Mouse (Mus musculus) gastrocnemius, adult 2 months (tissue): Measurements from ENCODE around the gene Sel1l. TPM values are rescaled to one million over a fixed set of nuclear protein-coding genes. Genes with fewer than 3 reads are reported as not detected.

Experiments used
- DNase-seq: peaks from one replicate; pipeline ENCODE4 v3.0.0; 2022
- H3K27ac ChIP-seq: fragments of 200-600 bp; 2 replicates; pipeline ENCODE4 v1.8.1; 2022; ENCODE audit warnings: mild to moderate bottlenecking
- H3K4me3 ChIP-seq: fragments of 200-600 bp; 2 replicates; pipeline ENCODE4 v1.8.1; 2022; ENCODE audit warnings: mild to moderate bottlenecking, moderate library complexity
- CTCF ChIP-seq: fragments of 200-600 bp; IDR thresholded peaks from 2 replicates; pipeline ENCODE4 v1.8.1; 2022; ENCODE audit warnings: antibody characterized with exemption, mild to moderate bottlenecking, moderate library complexity
- intact Hi-C: fragments of 180-260 bp; cut with DNase I; formaldehyde crosslinking; loops from one replicate; pipeline ENCODE4 v1.15.1; 2025
- microRNA-seq: library from miRNA; unstranded; fragments of <30 nt; microRNA quantifications from one replicate; pipeline ENCODE4 v1.2.0, GENCODE M21; 2021
- total RNA-seq, 2 experiments: library from RNA; stranded (reverse); gene quantifications; 2 replicates each; pipeline ENCODE4 v1.2.3; 2021

Gene Sel1l
- total RNA-seq, 2 experiments from 2014 or later = 40.8 to 53.3 TPM

GRCm38 (mm10) chr12:91765504-91765903 lies 83.5 kb downstream of the Sel1l start:
- TF ChIP-seq CTCF = no peak
- peak overlapping the region; percentile 88 for H3K27ac ChIP-seq
- H3K4me3 ChIP-seq = peak overlapping the region; percentile 44
- DNase-seq = no peak
- intact Hi-C loops = no loop called here

- Histone ChIP-seq H3K27ac (peak overlapping the region; percentile 88; the same call in 1 of the 2 replicates), H3K4me3 (peak overlapping the region; percentile 44; the same call in 1 of the 2 replicates)
- DNase-seq = no peak
- intact Hi-C loops = no loop called here
- no peak for TF ChIP-seq CTCF
Measured at GRCm38 (mm10) chr12:91765054-91765453, 83.9 kb downstream of the Sel1l start.

- intact Hi-C loops = no loop called here
- H3K27ac ChIP-seq = peak overlapping the region; percentile 46
- TF ChIP-seq CTCF = no peak
Measured at GRCm38 (mm10) chr12:91764471-91764870, 84.5 kb downstream of the Sel1l start.

GRCm38 (mm10) chr12:91759836-91760235 lies 89.1 kb downstream of the Sel1l start:
- DNase-seq = no peak
- H3K4me3 ChIP-seq = no peak overlapping the region
- peak overlapping the region; percentile 28; the same call in 1 of the 2 replicates for H3K27ac ChIP-seq
- TF ChIP-seq CTCF = no peak
- intact Hi-C loops = no loop called here

More at GRCm38 (mm10) chr12:91764471-91764870, 84.5 kb downstream of the Sel1l start:
- no peak for DNase-seq
- no peak overlapping the region for H3K4me3 ChIP-seq

GRCm38 (mm10) chr12:91757854-91758562 lies 90.9 kb downstream of the Sel1l start:
- intact Hi-C loops = no loop called here
- Histone ChIP-seq H3K27ac (no peak overlapping the region), H3K4me3 (no peak overlapping the region)
- TF ChIP-seq CTCF = no peak
- no peak for DNase-seq

- intact Hi-C loops = no loop called here
- no peak for TF ChIP-seq CTCF
Measured at GRCm38 (mm10) chr12:91756562-91757166, 92.3 kb downstream of the Sel1l start.

More at GRCm38 (mm10) chr12:91756562-91757166, 92.3 kb downstream of the Sel1l start:
- H3K27ac ChIP-seq = no peak overlapping the region
- H3K4me3 ChIP-seq = no peak overlapping the region
- DNase-seq = no peak

Small RNA genes lying within 50 kb of the gene (microRNA-seq; reads per million reads assigned to microRNA genes)
- not detected for gene Gm22015

Other genes starting within 250 kb of the Sel1l start
- gene Ston2, start 60.8 kb downstream of the Sel1l start, total RNA-seq = 10 to 100 TPM; 53.3 to 61.6 TPM